Mouse (Mus musculus) adrenal gland, adult (tissue): ENCODE measurements around the gene Hhip.

Source experiments
- DNase-seq, 2 experiments: peaks; one replicate each; pipeline ENCODE4 v3.0.0; 2022 to 2023; ENCODE audit warnings: low spot score in 1 of 2; ENCODE audit not compliant: inconsistent age in 2 of 2

Hhip gene

DNA sequence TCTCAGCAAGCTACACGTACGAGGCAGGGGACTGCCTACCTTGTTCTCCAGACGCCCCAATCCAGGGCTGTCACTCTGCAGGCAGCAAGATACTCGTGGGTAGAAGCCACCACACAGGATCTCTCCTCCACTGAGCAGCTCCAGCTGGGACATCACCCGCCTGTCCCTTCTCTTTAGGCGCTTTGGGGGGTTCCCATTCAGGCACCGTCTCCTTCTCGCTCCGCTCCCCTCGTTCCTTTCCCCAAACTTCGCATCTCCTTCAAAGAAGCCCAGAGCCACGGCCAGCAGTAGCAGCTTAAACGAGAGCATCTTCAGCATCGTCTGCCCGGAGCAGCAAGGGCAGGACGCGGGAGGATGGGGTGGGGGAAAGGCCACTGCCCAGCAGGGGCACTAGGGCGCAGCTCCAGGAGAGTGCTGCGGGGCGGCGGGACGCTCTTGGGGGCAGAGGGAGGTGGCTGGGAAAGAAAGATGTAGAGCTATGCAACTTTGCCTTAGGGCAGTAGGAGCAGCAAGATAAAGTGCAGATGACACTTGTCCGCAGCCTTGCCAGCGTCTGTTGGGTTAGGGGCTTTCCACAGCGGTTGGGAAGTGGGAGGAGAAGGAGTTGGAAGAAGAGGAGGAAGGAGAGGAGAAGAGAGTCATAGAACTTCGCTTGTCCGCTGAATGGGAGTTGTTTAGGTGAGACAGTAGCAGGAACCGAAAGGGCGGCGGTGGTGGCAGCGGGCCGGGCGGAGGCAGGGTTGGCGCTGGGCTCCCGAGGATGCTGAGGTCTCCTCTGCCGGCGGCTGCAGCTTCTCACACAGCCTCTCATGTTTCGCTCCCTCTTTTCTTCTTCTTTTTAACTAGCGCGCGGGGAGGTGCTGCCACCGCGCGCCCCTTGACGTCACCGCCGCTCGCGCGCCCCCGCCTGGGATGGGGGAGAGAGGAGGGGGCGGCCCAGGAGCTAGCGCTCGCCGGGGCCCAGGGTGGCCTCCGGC is at the start of gene Hhip:
TSS of gene Hhip (minus strand) at position 809 of the 977 bp plus-strand sequence.
- DNase-seq: peak; percentile 8 to 36

GRCm38 (mm10) chr8:80087021-80087420 is 29.2 kb upstream of the Hhip start:
- no peak for DNase-seq

DNA sequence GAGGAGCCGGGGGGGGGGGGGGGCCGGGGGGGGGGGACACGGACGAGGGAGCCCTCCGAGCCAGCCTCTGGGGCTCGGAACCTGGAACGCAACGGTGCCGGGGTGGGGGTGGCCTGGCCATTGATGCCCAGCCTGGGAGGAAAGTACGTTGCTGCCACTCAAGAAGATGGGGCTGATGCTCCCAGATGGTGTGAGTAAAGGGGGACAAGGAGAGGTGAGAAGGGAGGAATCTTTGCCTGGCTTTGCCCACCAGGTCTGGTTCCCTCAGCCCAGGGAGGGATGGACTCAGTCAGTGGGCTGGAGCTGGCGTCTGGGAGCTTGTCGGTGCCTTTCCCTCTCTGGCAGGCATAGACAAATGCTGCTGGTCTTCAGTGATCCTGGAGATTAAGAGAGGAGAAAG is 387 bp upstream of the Hhip start:
- DNase-seq: no peak

DNA sequence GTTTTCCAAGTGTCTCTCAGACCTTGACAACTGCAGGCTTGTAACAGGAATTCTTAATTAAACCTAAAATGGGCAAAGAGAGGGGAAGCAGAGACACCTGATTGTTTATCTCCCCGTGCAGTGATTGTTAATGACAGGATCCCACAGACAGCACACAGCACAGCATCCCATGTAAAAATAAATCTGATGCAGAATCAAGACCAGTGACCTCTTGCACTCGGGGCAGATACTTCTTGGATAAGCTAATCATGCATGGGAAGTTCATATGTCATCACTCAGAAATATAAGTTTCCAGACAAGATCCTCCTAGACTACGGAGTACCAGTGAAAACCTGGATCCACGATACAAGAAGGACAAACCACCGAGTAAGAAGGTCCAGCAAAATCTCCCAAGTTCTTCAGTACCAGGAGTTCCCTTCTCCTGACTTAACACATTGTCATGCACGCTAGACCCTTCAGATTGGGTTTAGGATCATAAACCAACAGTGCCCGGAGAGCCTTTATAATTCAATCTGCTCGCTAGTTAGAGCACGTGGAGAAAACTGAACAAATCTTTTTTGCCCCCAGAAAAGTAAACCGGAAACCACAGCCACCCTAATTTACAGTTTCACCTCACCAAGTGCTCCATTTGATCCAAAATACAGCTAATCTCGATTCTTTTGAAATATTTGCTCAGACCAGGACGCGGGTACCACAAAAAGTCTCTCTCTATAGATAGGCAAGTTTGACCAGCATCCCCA is 1.3 kb downstream of the Hhip start:
- no peak for DNase-seq

DNA sequence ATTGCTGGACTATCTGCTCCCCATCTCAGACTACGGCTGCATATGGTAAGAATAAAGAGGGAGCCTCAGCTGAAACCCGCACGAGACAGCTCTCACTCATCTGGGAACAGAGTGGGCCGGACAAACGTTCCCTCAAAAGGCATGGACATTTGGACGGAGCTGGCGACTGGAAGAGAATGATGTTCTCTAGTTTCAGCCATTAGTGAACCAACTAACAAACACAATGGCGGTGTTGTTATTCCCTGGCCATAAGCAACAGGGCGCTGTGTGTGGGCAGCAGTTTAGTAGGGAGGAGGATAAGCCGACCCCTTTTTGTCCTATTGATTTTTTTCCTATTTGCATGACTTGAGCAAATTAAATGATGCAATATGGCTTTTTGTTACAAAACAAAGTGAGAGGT is 2.0 kb downstream of the Hhip start:
- no peak for DNase-seq

GRCm38 (mm10) chr8:80055094-80055493 is 2.7 kb downstream of the Hhip start:
- DNase-seq: no peak

DNA sequence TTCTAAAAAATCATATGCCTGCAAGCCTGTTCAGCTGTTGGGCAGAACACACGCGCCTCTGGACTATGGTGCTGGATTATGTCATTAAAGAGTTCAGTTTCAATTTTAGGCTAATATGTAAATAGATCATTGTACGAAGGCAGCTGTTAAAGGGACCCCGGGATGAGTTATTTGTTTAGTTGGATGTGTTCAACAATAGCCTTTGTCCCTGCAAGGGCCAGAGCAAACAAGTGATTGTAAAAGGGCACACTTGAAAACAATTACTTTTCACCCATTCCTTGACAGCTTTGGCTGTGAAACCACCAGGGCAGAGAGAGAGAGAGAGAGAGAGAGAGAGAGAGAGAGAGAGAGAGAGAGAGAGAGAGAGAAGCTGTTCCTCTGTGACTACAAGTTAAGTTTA is 3.6 kb downstream of the Hhip start:
- no peak for DNase-seq

GRCm38 (mm10) chr8:80052838-80053237 is 5.0 kb downstream of the Hhip start:
- DNase-seq: no peak

DNA sequence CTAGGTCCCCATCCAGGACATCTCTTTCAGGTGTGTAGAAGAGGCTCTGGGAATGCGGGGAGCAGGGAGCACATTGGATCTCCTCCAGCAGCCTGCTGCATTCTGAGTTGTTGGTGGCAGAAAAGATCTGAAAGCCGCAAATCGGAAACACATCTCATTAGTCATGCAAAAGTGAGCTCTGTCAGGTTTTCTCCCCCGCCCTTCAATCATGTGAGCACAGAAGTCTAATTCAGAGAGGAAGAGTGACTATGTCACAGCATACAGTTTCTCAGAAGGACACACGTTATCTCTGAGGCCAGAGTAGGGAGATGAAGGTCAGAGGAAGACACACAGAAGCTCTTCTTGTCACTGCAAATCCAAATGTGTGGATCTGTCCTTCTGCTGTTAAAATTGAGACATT is 6.3 kb downstream of the Hhip start:
- no peak for DNase-seq

DNA sequence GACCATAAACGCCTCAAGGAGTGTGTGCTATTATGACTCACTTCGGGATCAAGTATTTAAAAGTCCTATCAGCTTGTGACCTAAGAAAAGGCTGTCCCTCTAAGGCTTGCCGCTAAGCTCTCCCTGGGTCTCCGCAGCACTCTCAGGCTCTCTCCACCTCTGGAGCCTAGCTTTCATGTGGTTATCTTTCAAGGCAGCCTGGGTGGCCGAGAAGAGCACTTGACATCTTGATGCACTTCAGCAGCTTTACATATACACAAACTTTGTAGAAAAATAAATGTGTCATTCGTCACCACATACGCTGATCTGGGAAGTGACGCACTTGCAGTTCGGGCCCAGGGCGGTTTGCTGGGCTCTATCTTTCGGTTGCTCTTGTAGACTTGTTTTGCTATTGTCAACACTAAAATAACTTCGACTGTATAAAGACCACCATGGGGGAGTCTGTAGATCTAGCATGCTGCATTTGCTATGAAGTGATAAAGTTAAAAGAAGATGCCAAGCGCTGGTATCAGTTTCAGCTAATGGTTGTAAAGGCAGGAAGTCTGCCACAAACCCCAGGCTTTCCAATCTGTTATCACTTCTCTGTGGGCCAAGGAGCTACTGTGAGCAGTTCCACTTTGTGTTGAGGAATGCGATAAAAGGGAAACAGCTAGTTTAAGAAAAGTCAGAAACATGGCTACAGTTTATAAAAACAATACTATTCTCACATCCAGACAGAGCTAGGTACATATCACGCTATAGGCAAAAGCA is 8.4 kb downstream of the Hhip start:
- DNase-seq: no peak

GRCm38 (mm10) chr8:80048256-80048655 is 9.6 kb downstream of the Hhip start:
- no peak for DNase-seq

DNA sequence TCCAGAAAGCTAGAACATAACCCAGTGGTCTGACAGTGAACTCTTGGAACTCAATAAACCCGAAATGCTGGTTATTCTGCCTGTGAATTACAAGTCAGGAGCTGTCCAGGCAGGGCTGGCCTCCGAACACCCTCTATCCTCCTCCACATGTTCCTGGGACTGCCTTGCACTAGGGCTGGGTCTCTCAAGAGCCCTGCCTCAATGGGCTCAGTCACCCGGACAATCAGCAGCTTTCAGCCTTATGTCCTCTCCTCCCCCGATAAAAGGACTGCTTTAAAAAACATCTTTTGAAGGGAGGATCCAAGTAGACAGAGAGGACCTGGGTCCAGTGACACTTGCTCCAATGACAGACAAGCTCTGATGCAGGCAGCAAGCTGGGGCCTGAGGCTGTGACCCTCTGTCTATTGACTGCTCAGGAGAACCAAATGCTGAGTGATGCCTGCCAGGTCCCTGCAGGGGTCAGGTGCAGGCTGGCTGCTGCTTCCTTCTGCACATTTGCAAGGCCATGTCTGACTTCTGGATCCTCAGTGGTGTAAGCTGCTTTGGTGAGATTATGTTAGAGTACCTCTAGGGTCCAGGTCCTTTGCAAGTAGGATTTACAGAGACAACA is 20.1 kb downstream of the Hhip start:
- DNase-seq: no peak

GRCm38 (mm10) chr8:80032604-80033003 is 25.2 kb downstream of the Hhip start:
- DNase-seq: peak in 1 of 2 experiments; percentile 48

GRCm38 (mm10) chr8:80031330-80032293 is 26.2 kb downstream of the Hhip start:
- no peak for DNase-seq

DNA sequence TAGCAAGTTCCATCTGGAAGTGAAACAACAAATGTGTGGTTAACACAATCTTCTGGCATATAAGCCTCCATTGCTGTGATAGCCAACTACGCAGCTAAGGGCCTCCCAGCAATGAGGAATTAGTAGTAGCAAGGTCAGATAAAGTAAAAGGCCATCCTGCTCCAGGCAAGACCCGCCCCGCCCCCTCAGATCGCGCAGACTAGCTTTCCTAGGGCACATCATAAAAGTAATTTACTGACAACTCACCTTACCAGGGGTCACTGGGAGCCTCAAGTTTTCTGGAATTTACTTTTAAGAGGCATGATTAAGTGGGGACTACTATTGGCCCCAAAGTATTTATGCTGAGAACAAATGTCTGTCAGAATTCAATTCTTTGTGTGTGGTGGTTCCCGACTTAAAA is 28.2 kb downstream of the Hhip start:
- DNase-seq: peak in 1 of 2 experiments; percentile 37

DNA sequence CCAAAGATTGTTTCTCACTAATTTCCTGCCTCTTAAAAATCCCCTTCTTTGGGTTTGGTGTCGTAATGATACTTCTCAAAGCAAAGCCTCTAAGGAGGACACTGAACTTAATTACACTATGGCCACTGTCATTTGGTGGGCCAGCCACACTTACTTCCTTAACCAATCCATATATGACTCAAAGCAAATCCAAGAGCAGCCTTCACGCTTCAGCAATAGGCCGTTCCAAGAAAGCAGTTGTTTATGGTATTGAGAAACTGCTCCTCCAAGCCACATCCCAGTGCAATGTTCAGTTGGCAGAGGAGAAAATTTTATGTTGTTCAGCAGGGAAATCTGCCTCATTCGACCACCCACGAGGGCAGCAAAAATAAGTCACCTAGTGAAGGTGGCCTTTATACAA is 37.3 kb downstream of the Hhip start:
- no peak for DNase-seq

- no peak for DNase-seq
Measured at GRCm38 (mm10) chr8:80015818-80016217, 42.0 kb downstream of the Hhip start.

GRCm38 (mm10) chr8:80004421-80004820 is 53.4 kb downstream of the Hhip start:
- no peak for DNase-seq

DNA sequence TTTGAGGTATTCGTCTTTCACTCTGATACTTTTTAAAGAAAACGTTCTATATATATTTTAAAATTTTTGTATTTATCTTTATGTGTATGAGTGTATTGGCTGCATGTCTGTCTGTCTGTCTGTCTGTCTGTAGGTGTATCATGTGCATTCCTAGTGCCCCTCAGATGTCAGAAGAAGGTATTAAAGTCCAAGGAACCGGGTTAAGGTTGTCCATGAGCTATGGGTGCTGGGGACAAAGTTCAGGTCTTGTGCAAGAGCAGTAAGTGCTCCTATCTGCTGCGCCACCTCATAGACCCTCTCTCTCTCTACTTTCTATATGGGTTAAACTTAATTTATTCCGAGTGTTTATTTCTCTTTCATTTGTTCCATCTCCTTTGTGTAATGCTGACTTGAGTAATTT is 55.5 kb downstream of the Hhip start:
- no peak for DNase-seq

DNA sequence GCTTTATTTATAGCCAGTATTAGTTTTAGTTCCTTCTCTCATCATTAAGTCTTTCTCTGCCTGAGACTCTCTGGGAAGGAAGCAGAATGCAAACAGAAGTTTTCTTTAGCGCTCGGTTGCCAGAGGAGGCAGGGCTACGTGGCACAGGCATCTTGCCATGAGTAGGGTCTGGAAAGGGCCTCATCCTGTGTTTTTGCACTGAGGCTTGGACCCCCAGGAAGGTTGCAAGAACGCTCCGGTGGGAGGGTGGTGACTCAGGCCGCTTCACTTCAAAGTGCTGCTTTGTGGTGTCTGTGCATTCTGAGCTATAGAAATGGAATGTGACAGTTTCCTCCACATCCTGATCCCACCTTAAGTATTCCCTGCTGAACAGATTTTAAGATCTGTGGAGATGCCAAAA is 62.7 kb downstream of the Hhip start:
- DNase-seq: no peak
